Mouse (Mus musculus) intestine, postnatal 0 days (tissue): Measurements from ENCODE around the gene Fndc3a. TPM values are rescaled to one million over a fixed set of nuclear protein-coding genes. Genes with fewer than 3 reads are reported as not detected.

Experiments
- ATAC-seq: fragments of 200-750 bp; cut with Nextera tagmentation; 2 replicates; pipeline ENCODE4 v1.8.0; 2017; ENCODE audit warnings: mild to moderate bottlenecking, moderate TSS enrichment, moderate library complexity
- H3K27ac ChIP-seq: fragments of 300-500 bp; sonication (generic); 2 replicates; pipeline ENCODE4 v1.5.1; 2014; ENCODE audit warnings: mild to moderate bottlenecking, low read depth, low read length, moderate library complexity
- H3K27me3 ChIP-seq: fragments of 300-500 bp; sonication (generic); replicated peaks from 2 replicates; pipeline ENCODE4 v1.6.1; 2014; ENCODE audit warnings: low read length, mixed read lengths; ENCODE audit not compliant: control insufficient read depth, insufficient read depth
- H3K36me3 ChIP-seq: fragments of 300-500 bp; sonication (generic); 2 replicates; pipeline ENCODE4 v1.6.1; 2014; ENCODE audit warnings: mild to moderate bottlenecking, moderate library complexity; ENCODE audit not compliant: control insufficient read depth, insufficient read depth
- H3K4me1 ChIP-seq: fragments of 300-500 bp; sonication (generic); replicated peaks from 2 replicates; pipeline ENCODE4 v1.6.1; 2014; ENCODE audit warnings: antibody characterized with exemption, low read length, mixed read lengths; ENCODE audit not compliant: control insufficient read depth, insufficient read depth
- H3K4me2 ChIP-seq: fragments of 300-500 bp; sonication (generic); replicated peaks from 2 replicates; pipeline ENCODE4 v1.6.1; 2014; ENCODE audit warnings: low read depth, mild to moderate bottlenecking, moderate library complexity
- H3K4me3 ChIP-seq: fragments of 300-500 bp; sonication (generic); 2 replicates; pipeline ENCODE4 v1.5.1; 2014; ENCODE audit warnings: low read depth, low read length
- H3K9ac ChIP-seq: fragments of 300-500 bp; sonication (generic); 2 replicates; pipeline ENCODE4 v1.6.1; 2014; ENCODE audit warnings: mild to moderate bottlenecking, low read depth, low read length
- H3K9me3 ChIP-seq: fragments of 300-500 bp; sonication (generic); 2 replicates; pipeline ENCODE4 v1.6.1; 2016; ENCODE audit warnings: mixed run types; ENCODE audit not compliant: control insufficient read depth
- CTCF ChIP-seq: sonication (generic); IDR thresholded peaks from 2 replicates; pipeline ENCODE4 v1.5.1; 2016; ENCODE audit warnings: low read depth, mild to moderate bottlenecking, control low read depth, antibody characterized with exemption, moderate library complexity
- WGBS: fragments of 180-500 bp; shearing (Covaris S2); extraction: QIAGEN DNeasy Blood & Tissue Kit; methylation state at CpG from one replicate; pipeline ENCODE4 v1.1.7; 2014; 5-methylcytosine and 5-hydroxymethylcytosine counted together
- polyA plus RNA-seq: library from polyadenylated mRNA; unstranded; fragments of >200 nt; fragmentation: Nextera tagmentation; extraction: Ambion mirVana; gene quantifications from 2 replicates; pipeline ENCODE4 v1.2.1, GENCODE M21; 2015

Gene Fndc3a
- polyA plus RNA-seq, 1 experiment from 2014 or later = 29.7 TPM

DNA sequence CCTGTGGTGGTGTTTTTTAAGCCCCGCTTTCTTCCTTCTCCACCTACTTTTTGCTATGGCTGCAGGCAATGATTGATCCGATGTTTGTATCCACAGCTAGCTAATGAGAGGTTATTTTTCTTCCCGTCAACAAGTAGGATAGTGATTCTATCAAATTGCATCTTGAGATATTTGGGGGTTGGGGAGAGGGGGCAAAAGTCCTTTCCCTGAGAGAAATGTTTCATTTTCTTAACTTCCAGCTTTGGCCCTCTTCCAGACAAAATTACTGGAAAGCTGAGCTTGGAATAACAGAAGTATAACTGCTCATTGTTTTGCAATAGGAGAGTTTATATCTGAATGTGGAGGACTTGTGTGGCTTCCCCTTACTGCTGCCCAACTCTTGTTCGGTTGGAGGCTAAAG is 1.3 kb upstream of the Fndc3a start:
- peak overlapping the region; percentile 85 for H3K4me2 ChIP-seq
- no peaks in the 10 kb centered on the region for H3K36me3 ChIP-seq
- no peaks in the 10 kb centered on the region for H3K9me3 ChIP-seq
- H3K27ac ChIP-seq = no peak overlapping the region
- TF ChIP-seq CTCF = no peak
- H3K4me3 ChIP-seq = peak overlapping the region; percentile 100
- no peak overlapping the region for H3K9ac ChIP-seq
- no peak for ATAC-seq
- 44% methylated on average over 4 of the region's 4 CpGs for WGBS
- 0 out of 2 replicates have a peak, but pooled peaks cover 3% of the 10 kb centered on the region for H3K4me1 ChIP-seq
- no peaks in the 10 kb centered on the region for H3K27me3 ChIP-seq

DNA sequence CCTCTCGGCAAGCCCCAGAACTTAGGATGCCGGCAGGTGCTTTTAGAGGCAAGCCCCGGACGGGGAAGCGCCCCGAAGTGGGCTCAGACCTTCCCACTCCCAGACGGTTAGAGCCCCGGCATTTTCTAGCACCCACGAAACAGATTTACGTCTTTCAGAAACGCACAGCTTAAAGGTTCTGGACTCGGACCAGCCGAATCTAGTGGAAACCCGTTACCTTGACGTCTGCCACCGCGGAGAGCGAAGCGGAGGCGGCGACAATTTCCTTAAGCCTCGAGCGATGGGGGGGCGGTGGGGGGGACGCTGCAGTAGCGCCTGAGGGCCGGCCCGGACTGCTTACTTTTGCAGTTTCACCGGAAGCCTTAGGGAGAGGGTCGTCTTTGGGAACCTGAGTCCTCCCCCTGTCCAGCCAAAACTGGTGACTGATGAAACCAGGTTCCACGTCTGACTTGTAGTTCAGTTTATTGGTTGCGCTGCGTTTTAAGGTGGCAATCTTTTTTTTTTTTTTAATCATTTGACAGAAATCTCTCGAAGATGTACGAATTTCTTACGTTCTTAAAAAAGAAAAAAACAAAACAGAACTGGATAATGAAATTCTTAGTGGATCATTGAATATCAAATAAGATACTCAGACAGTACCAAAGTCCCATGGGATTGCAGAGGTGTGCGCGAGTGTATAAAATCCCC is 681 bp upstream of the Fndc3a start:
- H3K27me3 ChIP-seq = no peaks in the 10 kb centered on the region
- no peak for TF ChIP-seq CTCF
- peak overlapping the region; percentile 100 for H3K4me3 ChIP-seq
- 3% methylated on average over 38 of the region's 38 CpGs for WGBS
- peak overlapping the region; percentile 85 for H3K4me2 ChIP-seq
- peak; percentile 16 for ATAC-seq
- H3K4me1 ChIP-seq = 0 out of 2 replicates have a peak, but pooled peaks cover 3% of the 10 kb centered on the region
- peak overlapping the region; percentile 99 for H3K27ac ChIP-seq
- H3K9me3 ChIP-seq = no peaks in the 10 kb centered on the region
- H3K36me3 ChIP-seq = no peaks in the 10 kb centered on the region
- H3K9ac ChIP-seq = peak overlapping the region; percentile 97

GRCm38 (mm10) chr14:72709091-72709709 is 603 bp downstream of the Fndc3a start:
- no peaks in the 10 kb centered on the region for H3K27me3 ChIP-seq
- under 1% methylated on average over 52 of the region's 70 CpGs for WGBS
- no peaks in the 10 kb centered on the region for H3K36me3 ChIP-seq
- peak overlapping the region; percentile 97 for H3K9ac ChIP-seq
- H3K9me3 ChIP-seq = no peaks in the 10 kb centered on the region
- H3K4me3 ChIP-seq = peak overlapping the region; percentile 100
- ATAC-seq = peak; percentile 88
- TF ChIP-seq CTCF = peak; percentile 44
- peak overlapping the region; percentile 85 for H3K4me2 ChIP-seq
- H3K27ac ChIP-seq = peak overlapping the region; percentile 99
- 0 out of 2 replicates have a peak, but pooled peaks cover 3% of the 10 kb centered on the region for H3K4me1 ChIP-seq

GRCm38 (mm10) chr14:72708581-72708991 is 1.2 kb downstream of the Fndc3a start:
- Histone ChIP-seq H3K4me2 (peak overlapping the region; percentile 85), H3K27ac (no peak overlapping the region), H3K4me3 (peak overlapping the region; percentile 100), H3K9ac (no peak overlapping the region), H3K36me3 (no peaks in the 10 kb centered on the region), H3K4me1 (0 out of 2 replicates have a peak, but pooled peaks cover 3% of the 10 kb centered on the region), H3K27me3 (no peaks in the 10 kb centered on the region), H3K9me3 (no peaks in the 10 kb centered on the region)
- WGBS = 24% methylated on average over 11 of the region's 11 CpGs
- no peak for ATAC-seq
- no peak for TF ChIP-seq CTCF

DNA sequence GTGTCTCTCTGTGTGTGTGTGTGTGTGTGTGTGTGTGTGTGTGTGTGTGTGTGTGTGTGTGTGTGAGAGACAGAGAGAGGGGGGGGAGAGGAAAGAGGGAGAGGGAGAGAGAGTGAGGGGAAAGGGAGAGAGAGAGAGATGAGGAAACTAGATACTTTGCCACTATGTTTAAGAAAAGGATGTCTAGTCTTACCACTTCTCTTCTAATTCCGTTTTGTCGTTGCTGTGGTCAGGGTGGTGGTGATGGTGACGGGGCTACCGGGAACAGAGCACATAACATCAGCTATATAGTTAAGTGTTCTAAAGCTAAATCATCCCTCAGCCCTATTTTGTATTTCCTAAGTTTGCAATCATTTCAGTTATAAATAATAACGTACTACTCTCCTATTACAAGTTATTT is 9.7 kb downstream of the Fndc3a start:
- H3K9ac ChIP-seq = no peak overlapping the region
- H3K4me3 ChIP-seq = no peak overlapping the region
- H3K36me3 ChIP-seq = 0 out of 2 replicates have a peak, but pooled peaks cover 6% of the 10 kb centered on the region
- H3K9me3 ChIP-seq = no peaks in the 10 kb centered on the region
- 89% methylated on average over 5 of the region's 5 CpGs for WGBS
- no peak for ATAC-seq
- H3K27me3 ChIP-seq = no peaks in the 10 kb centered on the region
- H3K4me2 ChIP-seq = no peak overlapping the region
- H3K4me1 ChIP-seq = no peaks in the 10 kb centered on the region
- H3K27ac ChIP-seq = no peak overlapping the region
- no peak for TF ChIP-seq CTCF

- no peak for TF ChIP-seq CTCF
- ATAC-seq = no peak
- H3K27me3 ChIP-seq = no peaks in the 10 kb centered on the region
- no peak overlapping the region for H3K9ac ChIP-seq
- H3K27ac ChIP-seq = no peak overlapping the region
- 91% methylated on average over 1 of the region's 1 CpGs for WGBS
- H3K9me3 ChIP-seq = no peaks in the 10 kb centered on the region
- no peak overlapping the region for H3K4me2 ChIP-seq
- no peaks in the 10 kb centered on the region for H3K4me1 ChIP-seq
- H3K36me3 ChIP-seq = no peaks in the 10 kb centered on the region
- H3K4me3 ChIP-seq = no peak overlapping the region
Observed at GRCm38 (mm10) chr14:72691406-72691805, 18.4 kb downstream of the Fndc3a start.
